Mouse (Mus musculus): ENCODE measurements around the gene Ache. TPM values are rescaled to one million over a fixed set of nuclear protein-coding genes. Genes with fewer than 3 reads are reported as not detected.

Ache gene
- total RNA-seq, 2 experiments from 2014 or later, result 55.2 to 69.6 TPM

- no peak for ATAC-seq (replicated peaks; ENCODE audit: low FRiP score, poor library complexity, severe bottlenecking)
Measured at GRCm38 (mm10) chr5:137330910-137331309, 43.6 kb downstream of the Ache start.

GRCm38 (mm10) chr5:137332857-137333511, 45.7 kb downstream of the Ache start:
- no peak for ATAC-seq (replicated peaks; ENCODE audit: low FRiP score, poor library complexity, severe bottlenecking)

GRCm38 (mm10) chr5:137333512-137334174, 46.3 kb downstream of the Ache start, which contains the start of gene Slc12a9:
TSS of gene Slc12a9 (minus strand) at chr5:137333597.
- ATAC-seq (replicated peaks; ENCODE audit: low FRiP score, poor library complexity, severe bottlenecking), result peak; percentile 89

GRCm38 (mm10) chr5:137334317-137334716, 47.0 kb downstream of the Ache start:
- ATAC-seq (replicated peaks; ENCODE audit: low FRiP score, poor library complexity, severe bottlenecking), result no peak

- no peak for ATAC-seq (replicated peaks; ENCODE audit: low FRiP score, poor library complexity, severe bottlenecking)
Measured at GRCm38 (mm10) chr5:137335066-137335465, 47.7 kb downstream of the Ache start.

- ATAC-seq (replicated peaks; ENCODE audit: low FRiP score, poor library complexity, severe bottlenecking), result no peak
Measured at GRCm38 (mm10) chr5:137337190-137337589, 49.9 kb downstream of the Ache start.

- ATAC-seq (replicated peaks; ENCODE audit: low FRiP score, poor library complexity, severe bottlenecking), result peak; percentile 90
Measured at GRCm38 (mm10) chr5:137338256-137338655, 50.9 kb downstream of the Ache start.

GRCm38 (mm10) chr5:137338663-137339289, 51.5 kb downstream of the Ache start:
- no peak for ATAC-seq (replicated peaks; ENCODE audit: low FRiP score, poor library complexity, severe bottlenecking)

- peak; percentile 42; the same call in 1 of the 2 replicates for ATAC-seq (replicated peaks; ENCODE audit: low FRiP score, poor library complexity, severe bottlenecking)
Measured at GRCm38 (mm10) chr5:137339290-137339979, 52.1 kb downstream of the Ache start.

GRCm38 (mm10) chr5:137340222-137340621, 52.9 kb downstream of the Ache start:
- peak; percentile 42; the same call in 1 of the 2 replicates for ATAC-seq (replicated peaks; ENCODE audit: low FRiP score, poor library complexity, severe bottlenecking)

- ATAC-seq (replicated peaks; ENCODE audit: low FRiP score, poor library complexity, severe bottlenecking), result no peak
Measured at GRCm38 (mm10) chr5:137342407-137343012, 55.2 kb downstream of the Ache start.

- ATAC-seq (replicated peaks; ENCODE audit: low FRiP score, poor library complexity, severe bottlenecking), result no peak
Measured at GRCm38 (mm10) chr5:137343412-137343811, 56.1 kb downstream of the Ache start.

GRCm38 (mm10) chr5:137343869-137344268, 56.5 kb downstream of the Ache start:
- ATAC-seq (replicated peaks; ENCODE audit: low FRiP score, poor library complexity, severe bottlenecking), result no peak

Other genes with a start within 250 kb of the Ache start
- gene Ap1s1, start 241.4 kb upstream of the Ache start, total RNA-seq (2015; ENCODE audit: low replicate concordance), result 2.3 and 3.5 TPM in 2 replicates
- gene Ap1s1, start 241.4 kb upstream of the Ache start, total RNA-seq (2017; ENCODE audit: low replicate concordance), result 5.2 and 10.3 TPM in 2 replicates
- gene Serpine1, start 215.3 kb upstream of the Ache start, total RNA-seq (2015; ENCODE audit: low replicate concordance), result 0.21 TPM in 1 of 2 replicates, not detected in the other
- 0.84 TPM in 1 of 2 replicates, not detected in the other for gene Serpine1, start 215.3 kb upstream of the Ache start, total RNA-seq (2017; ENCODE audit: low replicate concordance)
- gene Trim56, start 171.3 kb upstream of the Ache start, total RNA-seq (2015; ENCODE audit: low replicate concordance), result 128 and 178 TPM in 2 replicates
- gene Trim56, start 171.3 kb upstream of the Ache start, total RNA-seq (2017; ENCODE audit: low replicate concordance), result 253 and 303 TPM in 2 replicates
- gene Muc3, start 138.2 kb upstream of the Ache start, total RNA-seq (2015; ENCODE audit: low replicate concordance), result not detected in 2 replicates
- gene Muc3, start 138.2 kb upstream of the Ache start, total RNA-seq (2017; ENCODE audit: low replicate concordance), result not detected in 2 replicates
- gene Muc3a, start 75.1 kb upstream of the Ache start, total RNA-seq (2015; ENCODE audit: low replicate concordance), result 1.9 TPM in 1 of 2 replicates, not detected in the other
- not detected in 2 replicates for gene Muc3a, start 75.1 kb upstream of the Ache start, total RNA-seq (2017; ENCODE audit: low replicate concordance)
- 19.0 and 21.7 TPM in 2 replicates for gene Ufsp1, start 7.1 kb downstream of the Ache start, total RNA-seq (2015; ENCODE audit: low replicate concordance)
- gene Ufsp1, start 7.1 kb downstream of the Ache start, total RNA-seq (2017; ENCODE audit: low replicate concordance), result 16.6 and 27.9 TPM in 2 replicates
- gene Srrt, start 20.2 kb downstream of the Ache start, total RNA-seq (2015; ENCODE audit: low replicate concordance), result 85.7 and 166 TPM in 2 replicates
- gene Srrt, start 20.2 kb downstream of the Ache start, total RNA-seq (2017; ENCODE audit: low replicate concordance), result 227 and 383 TPM in 2 replicates
- 0.96 and 2.1 TPM in 2 replicates for gene Trip6, start 26.9 kb downstream of the Ache start, total RNA-seq (2015; ENCODE audit: low replicate concordance)
- gene Trip6, start 26.9 kb downstream of the Ache start, total RNA-seq (2017; ENCODE audit: low replicate concordance), result 2.6 TPM in 1 of 2 replicates, not detected in the other
- gene Slc12a9, start 46.1 kb downstream of the Ache start, total RNA-seq (2015; ENCODE audit: low replicate concordance), result 1.9 TPM in 2 replicates
- gene Slc12a9, start 46.1 kb downstream of the Ache start, total RNA-seq (2017; ENCODE audit: low replicate concordance), result 0.43 and 0.98 TPM in 2 replicates
- gene Ephb4, start 62.6 kb downstream of the Ache start, total RNA-seq (2015; ENCODE audit: low replicate concordance), result not detected in 2 replicates
- not detected in 2 replicates for gene Ephb4, start 62.6 kb downstream of the Ache start, total RNA-seq (2017; ENCODE audit: low replicate concordance)
- not detected in 2 replicates for gene Zan, start 189.5 kb downstream of the Ache start, total RNA-seq (2015; ENCODE audit: low replicate concordance)
- gene Zan, start 189.5 kb downstream of the Ache start, total RNA-seq (2017; ENCODE audit: low replicate concordance), result not detected in 2 replicates
- gene Pop7, start 215.0 kb downstream of the Ache start, total RNA-seq (2015; ENCODE audit: low replicate concordance), result 9.0 TPM in 1 of 2 replicates, not detected in the other
- 4.4 and 7.2 TPM in 2 replicates for gene Pop7, start 215.0 kb downstream of the Ache start, total RNA-seq (2017; ENCODE audit: low replicate concordance)
- gene Gigyf1, start 231.0 kb downstream of the Ache start, total RNA-seq (2015; ENCODE audit: low replicate concordance), result 5.6 and 6.1 TPM in 2 replicates
- 5.3 and 8.4 TPM in 2 replicates for gene Gigyf1, start 231.0 kb downstream of the Ache start, total RNA-seq (2017; ENCODE audit: low replicate concordance)
- not detected in 2 replicates for gene Epo, start 245.7 kb downstream of the Ache start, total RNA-seq (2015; ENCODE audit: low replicate concordance)
- not detected in 2 replicates for gene Epo, start 245.7 kb downstream of the Ache start, total RNA-seq (2017; ENCODE audit: low replicate concordance)
- gene Gnb2, start 246.0 kb downstream of the Ache start, total RNA-seq (2015; ENCODE audit: low replicate concordance), result 77.0 and 113 TPM in 2 replicates
- gene Gnb2, start 246.0 kb downstream of the Ache start, total RNA-seq (2017; ENCODE audit: low replicate concordance), result 94.2 and 96.3 TPM in 2 replicates